Mouse (Mus musculus) spleen, embryonic (tissue): Measurements from ENCODE around the gene Pank1.

Experiments
- CTCF ChIA-PET: fragments of 350-600 bp; sonication (Branson Sonifier 250); formaldehyde crosslinking; loops from one replicate; lab custom pipeline; 2022; lab: Charles Lee

Gene Pank1

GRCm38 (mm10) chr19:34881160-34881559, 1.9 kb upstream of the Pank1 start:
- CTCF ChIA-PET = no interaction called here

GRCm38 (mm10) chr19:34879624-34880023, 369 bp upstream of the Pank1 start:
- CTCF ChIA-PET = no interaction called here

GRCm38 (mm10) chr19:34877898-34878602, 1.2 kb downstream of the Pank1 start:
- CTCF ChIA-PET = no interaction called here

GRCm38 (mm10) chr19:34876676-34877075, 2.6 kb downstream of the Pank1 start:
- CTCF ChIA-PET = no interaction called here

GRCm38 (mm10) chr19:34869375-34869774, 9.9 kb downstream of the Pank1 start:
- CTCF ChIA-PET = no interaction called here

- CTCF ChIA-PET = interaction anchor here (0.6 kb wide), 1 partner anchor 69 kb away, joined by 5 read pairs; no protein-coding TSS in a partner anchor
These were observed 11.0 kb downstream of the Pank1 start for GRCm38 (mm10) chr19:34868093-34868741.

- CTCF ChIA-PET = interaction anchor here (0.6 kb wide), 1 partner anchor 11 kb away, joined by 3 read pairs; no protein-coding TSS in a partner anchor
These were observed 15.5 kb downstream of the Pank1 start for GRCm38 (mm10) chr19:34863737-34864136.

- CTCF ChIA-PET = no interaction called here
These were observed 23.1 kb downstream of the Pank1 start for GRCm38 (mm10) chr19:34856021-34856651.

GRCm38 (mm10) chr19:34851161-34851560, 28.1 kb downstream of the Pank1 start:
- CTCF ChIA-PET = no interaction called here

GRCm38 (mm10) chr19:34849426-34849825, 29.8 kb downstream of the Pank1 start:
- CTCF ChIA-PET = no interaction called here

GRCm38 (mm10) chr19:34848164-34848563, 31.1 kb downstream of the Pank1 start:
- CTCF ChIA-PET = interaction anchor here (0.7 kb wide), 1 partner anchor 36 kb away, joined by 4 read pairs; no protein-coding TSS in a partner anchor

- CTCF ChIA-PET = no interaction called here
These were observed 32.2 kb downstream of the Pank1 start for GRCm38 (mm10) chr19:34847103-34847502.

- CTCF ChIA-PET = no interaction called here
These were observed 32.7 kb downstream of the Pank1 start for GRCm38 (mm10) chr19:34846508-34847038.

GRCm38 (mm10) chr19:34846005-34846404, 33.2 kb downstream of the Pank1 start:
- CTCF ChIA-PET = no interaction called here

GRCm38 (mm10) chr19:34845331-34845730, 33.9 kb downstream of the Pank1 start:
- CTCF ChIA-PET = no interaction called here

GRCm38 (mm10) chr19:34844760-34845159, 34.5 kb downstream of the Pank1 start:
- CTCF ChIA-PET = no interaction called here

GRCm38 (mm10) chr19:34844047-34844446, 35.2 kb downstream of the Pank1 start:
- CTCF ChIA-PET = no interaction called here

- CTCF ChIA-PET = interaction anchor here (0.5 kb wide), 1 partner anchor 157 kb away, joined by 3 read pairs; no protein-coding TSS in a partner anchor
These were observed 37.3 kb downstream of the Pank1 start for GRCm38 (mm10) chr19:34841719-34842506.

- CTCF ChIA-PET = no interaction called here
These were observed 40.6 kb downstream of the Pank1 start for GRCm38 (mm10) chr19:34838624-34839023.

- CTCF ChIA-PET = no interaction called here
These were observed 47.6 kb downstream of the Pank1 start for GRCm38 (mm10) chr19:34831702-34832101.

GRCm38 (mm10) chr19:34827916-34828635, 51.2 kb downstream of the Pank1 start:
- CTCF ChIA-PET = no interaction called here
